Mouse (Mus musculus) T-helper 1 cell (primary cell): ENCODE measurements at regions not wholly inside any gene's neighbourhood (a gene's known extent, or its start where the extent isn't known, plus 50 kb on each side); places are given as distances from the start of the nearest gene placed in this dataset.

ENCODE experiments used
- in situ Hi-C: fragments of 300-600 bp; cut with MboI, MseI; formaldehyde crosslinking; loops from one replicate; pipeline ENCODE4 v1.15.1; 2025; ENCODE audit warnings: high pct_unique_total_duplicates

DNA sequence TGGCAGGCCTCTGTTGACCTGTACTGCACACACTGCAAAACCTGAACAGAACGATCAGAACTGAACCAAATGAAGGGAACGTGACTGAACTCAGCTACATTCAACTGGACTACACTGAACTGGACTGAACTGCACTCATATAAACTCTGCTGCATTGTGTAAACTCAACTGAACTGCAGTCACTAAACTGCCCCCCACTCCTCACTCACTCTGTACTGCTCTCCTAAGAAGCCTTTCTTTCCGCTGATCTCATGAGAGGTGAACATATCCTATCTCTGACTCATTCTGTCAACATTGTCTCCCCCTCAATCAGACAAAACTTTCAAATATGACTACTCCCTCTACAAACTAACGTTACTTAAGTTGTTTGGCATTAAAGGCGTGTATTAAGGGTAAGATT, 324.5 kb upstream of the Cdh9 start:
- in situ Hi-C loops: no loop called here

DNA sequence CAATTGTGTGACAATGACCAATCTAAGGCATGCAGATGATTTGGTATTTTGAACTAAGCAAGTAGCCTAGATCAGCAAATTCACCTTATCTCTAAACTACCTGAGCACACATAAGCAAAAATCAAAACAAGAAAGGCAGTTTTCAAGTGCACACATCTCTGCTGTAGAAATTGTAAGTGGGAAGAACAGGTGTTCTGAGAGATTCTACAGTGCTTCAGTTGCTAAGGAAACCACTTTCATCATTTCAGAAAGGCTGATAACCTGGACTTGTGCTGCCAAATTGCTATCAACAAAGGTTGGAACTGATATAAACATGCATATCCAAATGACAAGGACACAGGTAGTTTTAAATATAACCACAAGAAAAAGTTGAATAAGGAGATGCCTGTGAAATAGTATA, 322.4 kb upstream of the Cdh9 start:
- in situ Hi-C loops: no loop called here

DNA sequence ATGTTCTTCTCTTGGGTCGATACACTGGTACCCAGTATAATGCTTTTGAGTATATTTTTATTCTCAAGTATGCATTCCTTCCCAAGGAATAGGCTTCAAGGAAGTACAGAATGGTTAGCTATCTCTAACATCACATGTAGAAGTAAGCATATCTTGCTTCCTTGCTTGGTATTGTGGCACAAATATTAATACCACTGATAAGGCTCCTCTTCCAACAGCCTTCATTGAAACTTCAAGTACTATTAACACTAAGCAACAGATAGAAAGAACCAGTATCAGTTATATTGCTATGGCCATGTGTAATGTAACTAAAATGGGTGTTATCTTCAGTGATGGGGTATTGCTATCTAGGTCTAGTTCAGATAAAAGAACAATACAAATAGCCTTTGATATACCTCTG, 316.9 kb upstream of the Cdh9 start:
- in situ Hi-C loops: no loop called here

DNA sequence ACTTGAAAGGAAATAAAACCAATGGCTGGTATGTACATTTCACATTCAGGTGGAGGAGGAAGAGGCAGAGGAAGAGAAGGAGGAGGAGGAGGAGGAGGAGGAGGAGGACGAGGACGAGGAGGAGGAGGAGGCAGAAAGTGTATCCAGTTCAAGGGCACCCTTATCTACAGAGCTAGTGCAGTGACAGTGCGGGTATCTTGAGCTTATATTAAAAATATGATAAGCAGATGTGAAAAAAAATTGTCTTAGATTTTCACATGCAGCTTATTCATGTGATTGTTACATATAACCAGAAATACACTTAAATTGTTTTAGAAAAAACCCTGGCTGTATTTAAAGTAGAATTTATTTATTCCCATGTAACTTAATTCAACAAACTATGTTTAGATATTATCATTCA, 310.8 kb upstream of the Cdh9 start:
- in situ Hi-C loops: no loop called here

DNA sequence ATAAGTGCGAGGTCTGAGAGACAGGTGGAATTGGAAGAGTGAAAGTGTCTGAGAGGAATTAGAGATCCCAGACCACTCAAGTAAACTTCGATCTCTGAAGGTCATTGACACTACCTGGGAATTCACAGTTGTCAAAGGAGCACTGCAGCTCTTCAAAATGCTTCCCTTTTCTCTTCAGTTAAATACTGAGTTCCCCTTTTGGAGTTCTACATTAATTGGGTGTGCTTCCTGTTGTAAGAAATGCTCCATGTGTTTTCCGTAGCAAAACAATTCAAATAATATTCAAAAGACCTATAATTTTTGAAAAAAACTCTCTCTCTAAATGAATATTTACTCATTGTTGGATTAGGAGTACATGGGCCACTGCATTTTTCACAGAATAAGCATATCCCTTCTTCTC, 305.5 kb upstream of the Cdh9 start:
- in situ Hi-C loops: no loop called here

DNA sequence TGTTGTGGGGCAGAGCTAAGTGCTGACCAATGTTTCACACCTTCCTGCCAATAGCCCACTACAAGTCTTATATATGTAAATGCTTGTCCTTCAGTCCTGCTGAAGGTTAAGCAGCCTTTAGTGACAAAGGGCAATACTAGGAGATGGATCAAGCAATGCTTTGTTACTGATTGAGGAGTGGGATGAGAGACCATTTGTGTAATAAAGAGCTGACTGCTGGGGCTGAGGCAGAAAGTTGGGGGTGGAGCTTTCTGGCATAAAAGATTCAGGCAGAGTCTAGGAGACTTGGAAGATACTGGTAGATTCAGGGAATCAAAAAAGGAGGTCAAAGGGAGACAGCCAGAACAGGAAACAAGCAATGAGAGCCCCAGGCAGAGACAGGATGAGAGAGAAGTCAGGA, 281.9 kb upstream of the Cdh9 start:
- in situ Hi-C loops: no loop called here

DNA sequence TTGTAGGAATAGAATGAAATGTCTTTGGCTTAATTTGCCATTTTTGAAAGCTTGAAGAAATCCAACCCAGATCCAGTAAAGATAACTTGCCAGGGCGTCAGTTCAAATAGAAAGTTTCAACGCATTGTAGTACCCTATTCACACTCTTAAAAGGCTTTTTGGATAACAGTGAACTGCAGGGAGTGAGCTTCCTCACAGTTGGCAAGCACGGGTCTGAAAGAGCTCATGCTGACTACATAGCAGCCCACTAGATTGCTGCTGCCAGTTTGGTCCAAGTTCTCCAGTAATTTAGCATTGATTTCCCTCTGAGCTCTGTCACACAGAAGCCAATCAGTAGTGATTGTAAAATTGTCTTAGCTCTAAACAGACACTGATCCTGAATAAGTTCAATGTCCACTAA, 237.3 kb upstream of the Cdh9 start:
- in situ Hi-C loops: no loop called here

DNA sequence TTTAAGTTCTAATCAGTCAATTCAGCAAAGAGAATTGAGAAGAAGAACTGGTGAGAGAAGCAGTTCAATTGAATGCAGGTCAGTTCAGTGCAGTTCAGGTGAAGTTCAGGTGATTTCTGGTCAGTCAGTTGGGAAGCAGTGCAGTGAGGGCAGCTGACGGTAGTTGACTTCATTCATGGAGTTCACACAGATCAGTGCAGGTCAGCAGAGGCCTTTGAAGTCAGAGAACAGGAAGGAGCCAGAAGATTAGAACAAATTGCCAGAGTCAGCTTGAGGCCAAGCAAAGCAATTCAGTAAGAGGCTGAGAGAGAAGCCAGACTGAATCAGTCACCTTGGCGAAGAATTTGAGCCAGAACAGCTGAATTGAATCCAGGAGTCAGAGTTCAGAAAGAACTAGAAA, 235.7 kb upstream of the Cdh9 start:
- in situ Hi-C loops: no loop called here

DNA sequence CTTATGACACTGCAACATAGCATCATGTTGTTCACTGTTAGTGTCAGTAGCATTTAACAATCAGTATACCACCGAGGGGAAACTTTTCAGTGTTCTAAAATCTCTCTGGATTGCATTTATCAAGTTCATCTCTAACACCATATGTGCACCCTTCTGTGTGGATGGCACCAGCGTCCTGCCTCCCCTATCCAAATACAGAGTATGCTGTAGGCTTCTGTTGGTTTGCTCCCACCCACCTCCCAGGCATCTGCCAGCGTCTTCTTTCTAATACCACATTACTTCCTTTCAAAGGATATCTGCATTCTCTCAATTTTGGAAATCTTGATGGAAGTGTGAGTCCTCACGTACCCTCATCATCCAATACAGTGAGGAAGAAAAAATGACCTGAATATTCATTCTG, 208.0 kb upstream of the Cdh9 start:
- in situ Hi-C loops: no loop called here

DNA sequence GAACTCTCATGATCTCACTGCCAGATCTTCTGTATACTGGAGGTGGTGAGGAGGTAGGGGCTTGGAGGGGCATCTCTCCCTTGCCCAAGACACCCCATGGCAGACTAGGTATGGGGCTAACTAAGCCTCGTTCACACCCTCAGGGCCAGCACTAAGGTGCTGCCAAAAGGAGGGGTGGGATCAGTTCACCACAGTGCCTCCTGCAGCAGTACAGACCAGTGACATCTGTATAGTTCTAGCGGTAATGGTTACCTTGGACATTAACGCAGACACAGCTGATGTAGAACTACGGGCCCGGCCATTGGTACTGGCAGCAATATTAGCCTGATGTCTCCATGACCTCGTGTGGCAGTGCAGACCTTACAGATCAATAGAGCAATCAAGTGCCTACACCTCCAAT, 196.0 kb upstream of the Cdh9 start:
- in situ Hi-C loops: no loop called here

DNA sequence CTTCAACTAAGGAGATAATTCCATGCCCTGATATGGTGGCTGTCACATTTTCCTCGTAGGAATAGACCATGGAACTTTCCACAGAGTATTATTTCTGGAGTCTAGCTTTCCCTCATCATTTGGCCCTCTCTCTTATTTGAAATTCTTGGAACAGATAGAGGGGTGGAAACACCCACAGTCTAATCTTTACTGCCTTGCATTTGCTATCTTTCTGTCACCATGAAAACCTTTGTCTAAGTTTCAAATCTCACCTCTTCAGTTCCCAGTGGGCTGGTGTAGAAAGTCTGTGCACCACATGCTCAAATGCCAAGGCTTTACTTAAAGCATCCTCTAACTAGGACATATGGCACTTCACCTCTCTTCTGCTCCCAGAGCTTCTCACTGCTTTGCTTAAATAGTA, 187.3 kb upstream of the Cdh9 start:
- in situ Hi-C loops: no loop called here

DNA sequence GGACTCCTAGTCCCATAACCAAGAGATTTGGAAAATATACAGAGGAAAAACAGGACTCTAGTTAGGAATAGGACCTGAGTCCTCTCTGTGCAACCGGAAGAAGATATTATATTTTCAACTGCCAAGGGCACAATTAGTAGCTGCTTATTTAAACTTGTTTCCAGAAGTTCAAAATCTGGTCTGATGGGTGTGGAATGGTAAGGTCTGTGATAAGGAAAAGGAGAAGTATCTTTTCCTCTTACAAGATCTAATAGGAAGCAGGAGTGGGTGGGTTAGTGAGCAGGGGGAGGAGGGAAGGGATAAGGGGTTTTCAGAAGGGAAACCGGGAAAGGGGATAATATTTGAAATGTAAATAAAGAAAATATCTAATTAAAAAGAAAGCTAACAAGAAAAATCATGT, 173.4 kb upstream of the Cdh9 start:
- in situ Hi-C loops: no loop called here

DNA sequence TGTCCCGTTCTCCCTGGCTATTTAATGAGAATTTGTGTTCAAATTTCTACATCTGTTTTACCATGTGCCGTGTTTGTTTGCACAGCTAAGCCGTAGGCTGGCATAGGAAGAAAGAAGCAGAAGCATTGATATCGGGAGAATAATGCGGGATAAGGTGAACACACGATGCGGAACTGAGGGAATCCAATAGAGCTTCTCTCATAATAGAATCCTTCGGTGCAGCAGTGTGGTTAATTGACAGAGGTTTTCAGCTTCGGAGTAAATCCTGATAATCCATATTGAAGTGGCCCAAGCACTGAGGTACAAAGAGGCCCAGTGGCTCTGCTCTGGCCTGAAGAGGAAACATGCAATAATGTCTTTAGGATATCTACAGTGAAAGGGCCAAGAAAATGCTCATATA, 172.2 kb upstream of the Cdh9 start:
- in situ Hi-C loops: no loop called here

DNA sequence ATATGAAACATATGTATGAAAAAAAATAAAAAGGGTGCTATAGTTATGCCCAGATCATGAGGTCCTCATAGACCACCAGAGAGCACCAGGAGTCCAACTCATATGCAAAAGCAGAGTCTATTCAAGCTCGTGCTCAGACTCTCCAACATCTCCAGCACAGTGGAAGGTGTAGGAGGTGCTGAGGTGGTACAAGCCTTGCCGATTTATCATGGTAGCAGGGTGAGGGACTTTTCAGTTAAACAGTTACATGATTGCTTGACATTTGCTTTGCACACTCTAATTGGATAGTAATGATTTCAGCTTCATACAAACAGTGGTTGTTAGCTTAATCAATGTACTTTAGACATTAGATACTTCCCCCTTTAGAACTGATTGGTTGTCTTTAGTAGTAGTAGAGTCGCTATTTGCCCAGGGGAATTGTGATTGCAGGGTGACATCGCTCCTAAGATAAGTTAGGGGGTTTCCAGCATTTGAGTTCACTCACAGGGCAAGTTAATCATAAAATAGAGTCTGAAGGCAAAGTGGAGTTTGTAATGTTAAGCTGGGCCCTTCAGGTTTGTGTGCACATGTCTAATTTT, 162.3 kb upstream of the Cdh9 start:
- in situ Hi-C loops: no loop called here

DNA sequence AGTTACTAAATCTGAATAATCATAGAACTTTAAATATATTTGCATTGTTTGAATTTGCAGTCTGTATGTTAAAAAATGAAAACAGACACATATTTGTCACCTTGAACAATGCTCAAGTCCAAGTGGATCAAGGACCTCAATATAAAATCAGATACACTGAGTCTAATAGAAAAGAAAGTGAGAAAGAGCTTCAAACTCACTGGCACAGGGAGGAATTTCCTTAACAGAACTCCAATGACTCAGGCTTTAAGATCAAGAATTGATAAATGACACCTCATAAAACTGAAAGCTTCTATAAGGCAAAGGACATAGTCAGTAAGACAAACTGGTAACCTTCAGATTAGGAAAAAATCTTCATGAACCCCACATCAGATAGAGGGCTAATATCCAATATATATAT, 161.8 kb upstream of the Cdh9 start:
- in situ Hi-C loops: no loop called here

DNA sequence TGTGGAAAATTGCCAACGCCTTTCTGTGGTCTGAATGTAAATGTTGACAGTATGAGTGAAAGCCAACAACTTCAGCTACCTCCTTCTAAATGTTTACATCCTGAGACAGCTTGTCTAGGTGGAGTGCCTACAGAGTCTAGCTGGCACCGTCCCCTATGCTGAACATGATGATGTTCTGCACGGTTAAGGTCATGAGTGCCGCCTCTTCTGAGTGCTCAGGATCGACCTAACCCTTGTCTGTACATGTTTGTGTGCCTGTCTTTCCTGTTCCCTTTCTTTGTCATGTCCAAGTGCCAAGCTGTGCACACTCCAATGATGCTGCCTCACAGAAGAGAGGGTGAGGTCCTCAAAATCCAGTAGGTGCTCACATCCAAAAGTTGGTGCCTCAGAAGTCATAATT, 111.7 kb upstream of the Cdh9 start:
- in situ Hi-C loops: no loop called here

DNA sequence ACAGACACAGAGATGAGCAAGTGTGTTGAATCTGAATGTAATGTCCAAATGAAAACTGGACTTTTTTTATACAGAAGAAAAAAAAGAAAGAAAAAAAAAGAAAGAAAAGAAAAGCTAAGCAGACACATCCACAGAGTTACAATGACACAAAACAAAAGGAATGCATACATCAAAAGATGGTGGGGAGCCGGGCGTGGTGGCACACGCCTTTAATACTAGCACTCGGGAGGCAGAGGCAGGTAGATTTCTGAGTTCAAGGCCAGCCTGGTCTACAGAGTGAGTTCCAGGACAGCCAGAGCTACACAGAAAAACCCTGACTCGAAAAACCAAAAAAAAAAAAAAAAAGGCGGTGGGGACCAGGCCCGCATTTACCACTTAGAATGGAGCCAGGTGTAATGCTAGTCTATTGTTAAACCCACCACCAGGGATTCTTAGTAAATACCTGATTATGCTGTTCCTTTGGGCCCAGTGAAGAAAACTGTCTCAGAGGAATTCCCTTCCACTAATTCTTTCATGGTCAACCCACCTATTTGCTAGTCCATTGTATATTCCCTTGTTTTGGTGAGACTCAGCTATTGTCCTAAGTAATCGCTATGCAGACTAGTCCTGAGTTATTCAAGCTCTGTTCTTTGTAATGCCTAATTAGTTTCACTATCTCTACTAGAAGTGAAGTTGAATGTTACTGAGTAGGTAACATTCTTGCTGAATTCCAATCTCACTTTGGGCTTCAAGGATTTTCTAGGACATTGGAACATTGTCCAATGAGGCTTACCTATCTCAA, 99.0 kb upstream of the Cdh9 start:
- in situ Hi-C loops: loop anchor here (10.0 kb wide), 1 partner anchor 955 kb away; no protein-coding TSS in a partner anchor

DNA sequence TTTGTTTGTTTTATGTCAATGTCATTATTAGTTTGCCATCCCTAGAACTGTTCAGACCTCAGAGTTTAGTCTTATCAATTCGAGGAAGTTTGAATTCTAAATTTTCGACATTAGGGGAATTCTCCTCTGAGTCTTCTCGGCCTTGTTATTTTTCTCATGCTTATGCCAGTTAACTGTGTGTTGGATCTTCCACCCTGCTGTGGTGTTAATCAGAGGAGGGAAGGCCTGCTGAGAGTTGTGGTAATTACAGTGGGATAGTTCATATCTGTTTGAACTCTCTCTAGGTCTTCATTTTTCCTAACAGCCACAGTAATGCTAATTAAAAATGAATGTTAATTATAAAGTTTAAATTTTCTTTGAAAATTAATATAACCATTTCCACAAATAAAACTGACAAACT, 88.9 kb upstream of the Cdh9 start:
- in situ Hi-C loops: loop anchor here (10.0 kb wide), 1 partner anchor 625 kb away; no protein-coding TSS in a partner anchor

DNA sequence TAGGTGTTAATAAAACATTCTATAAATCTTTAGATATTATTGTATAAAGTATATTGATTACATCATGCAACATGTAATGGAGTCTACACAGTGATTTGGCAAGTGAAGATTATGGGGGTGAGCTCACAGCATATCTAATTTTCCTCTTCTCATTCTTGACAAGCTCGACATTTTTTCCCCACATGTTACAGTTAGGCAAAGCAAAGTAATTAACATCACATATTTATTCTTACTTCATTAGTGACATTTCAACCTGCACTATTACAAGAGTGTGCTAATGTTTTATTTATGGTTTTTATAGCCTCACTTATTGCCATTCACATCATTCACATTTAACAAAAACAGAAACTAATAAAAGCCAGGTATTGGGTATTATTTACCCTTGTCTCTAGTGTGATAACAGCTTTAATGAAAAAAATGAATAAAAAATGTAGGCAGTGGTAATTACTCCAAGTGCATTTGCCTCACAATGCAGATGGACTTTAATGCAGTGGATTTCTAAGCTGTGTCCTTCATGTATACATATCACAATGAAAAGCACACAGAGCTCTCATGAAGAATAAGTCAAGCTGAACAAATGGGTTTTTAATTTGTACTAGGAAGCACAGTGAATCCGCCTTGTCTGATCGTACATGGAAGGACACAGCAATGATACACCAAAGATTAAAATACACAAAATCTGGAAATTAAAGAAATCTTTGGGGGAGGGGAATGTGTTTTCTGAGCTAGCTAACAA, 75.5 kb upstream of the Cdh9 start:
- in situ Hi-C loops: no loop called here

DNA sequence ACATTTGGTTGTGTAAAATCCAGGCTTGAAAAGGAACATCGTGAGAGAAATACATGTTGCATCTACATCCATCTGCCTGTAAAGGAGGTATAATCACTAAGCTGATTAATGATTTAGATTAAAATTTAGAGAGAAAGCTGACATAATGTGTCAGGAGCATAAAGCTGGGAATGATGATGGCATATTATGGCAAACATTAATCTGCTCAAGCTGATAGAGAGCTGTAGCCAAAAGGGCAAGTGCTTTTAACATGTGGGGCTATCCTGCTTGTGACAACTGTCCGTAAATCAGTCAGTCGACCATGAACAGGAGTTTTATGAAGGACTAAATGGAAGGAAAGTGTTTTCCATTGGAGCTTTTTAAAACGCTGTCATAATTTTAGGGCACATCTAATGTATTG, 74.9 kb upstream of the Cdh9 start:
- in situ Hi-C loops: no loop called here

DNA sequence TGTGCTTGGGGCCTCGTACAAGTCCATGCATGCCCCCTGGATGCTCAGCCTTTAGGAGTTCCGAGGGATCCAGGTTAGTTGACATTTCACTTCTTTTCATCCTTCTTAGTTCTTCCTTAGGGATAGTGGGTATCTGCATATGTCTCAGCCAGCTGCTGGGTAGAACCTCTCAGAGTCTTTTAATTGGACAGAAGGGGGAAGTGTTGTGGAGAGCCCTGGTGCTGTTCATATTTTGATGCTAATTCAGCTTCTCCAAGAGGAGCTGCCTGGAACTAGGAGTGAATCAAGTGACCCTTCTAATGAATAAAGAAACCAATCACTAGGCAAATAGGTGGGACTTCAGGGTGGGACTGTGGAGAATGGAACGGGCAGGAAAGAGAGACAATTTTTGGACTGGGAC, 67.3 kb upstream of the Cdh9 start:
- in situ Hi-C loops: no loop called here
